Mouse (Mus musculus): ENCODE results near the gene Rnf26.

Gene Rnf26

DNA sequence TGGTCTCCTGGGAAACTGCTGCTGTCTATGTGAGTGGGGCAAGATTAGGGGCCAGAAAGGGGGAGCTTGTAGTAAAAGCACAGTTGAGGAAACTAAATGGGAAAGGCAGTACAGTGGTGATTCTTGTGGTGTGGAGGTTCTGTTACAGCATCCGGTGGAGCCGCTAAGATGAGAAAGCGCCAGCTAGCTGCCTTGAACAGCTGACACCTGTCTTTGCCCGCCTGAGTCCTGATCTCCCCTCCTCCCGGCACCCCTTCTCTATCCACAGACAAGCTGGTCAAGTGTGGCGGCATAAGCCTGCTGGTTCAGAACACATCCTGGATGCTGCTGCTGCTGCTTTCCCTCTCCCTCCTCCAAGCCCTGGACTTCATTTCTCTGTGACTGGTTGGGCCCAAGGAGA is 66.2 kb downstream of the Rnf26 start:
- DNase-seq (ENCODE audit: low read depth, low spot score): no peak

DNA sequence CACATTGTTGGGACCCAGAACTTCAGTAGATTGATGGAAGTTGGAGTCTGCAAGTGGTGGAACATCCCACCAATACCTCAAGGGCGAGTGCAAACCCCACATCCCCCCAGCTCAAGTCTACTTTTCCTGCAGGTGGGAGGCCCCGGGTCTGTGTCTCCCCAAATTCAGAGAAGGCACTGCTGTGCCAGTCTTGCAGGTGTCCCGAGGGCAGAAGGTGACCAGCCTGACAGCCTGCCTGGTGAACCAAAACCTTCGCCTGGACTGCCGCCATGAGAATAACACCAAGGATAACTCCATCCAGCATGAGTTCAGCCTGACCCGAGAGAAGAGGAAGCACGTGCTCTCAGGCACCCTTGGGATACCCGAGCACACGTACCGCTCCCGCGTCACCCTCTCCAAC is 66.9 kb downstream of the Rnf26 start:
- no peak for DNase-seq (ENCODE audit: low read depth, low spot score)

DNA sequence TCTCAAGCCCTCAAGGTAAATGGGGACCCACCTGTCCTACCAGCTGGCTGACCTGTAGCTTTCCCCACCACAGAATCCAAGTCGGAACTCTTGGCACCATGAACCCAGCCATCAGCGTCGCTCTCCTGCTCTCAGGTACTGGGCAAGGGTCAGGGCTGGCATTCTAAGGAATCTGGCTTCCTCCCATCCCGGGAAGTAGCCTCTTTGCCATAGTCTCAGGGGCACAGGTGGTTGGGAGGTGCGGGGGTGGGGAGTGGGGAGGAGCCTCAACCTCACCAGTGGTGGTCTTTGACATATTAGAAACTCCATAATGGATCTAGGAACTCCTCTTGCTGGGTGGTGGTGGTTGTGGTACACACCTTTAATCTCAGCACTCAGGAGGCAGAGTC is 67.4 kb downstream of the Rnf26 start:
- DNase-seq (ENCODE audit: low read depth, low spot score): no peak
